Mouse (Mus musculus) MEL (cell line): ENCODE results near the gene Pitx1. TPM values are rescaled to one million over a fixed set of nuclear protein-coding genes. Genes with fewer than 3 reads are reported as not detected.

Experiments
- DNase-seq: peaks from one replicate; pipeline ENCODE4 v3.0.0; 2011; ENCODE audit warnings: low read depth, low spot score
- H3K27ac ChIP-seq: 2 replicates; pipeline ENCODE4 v1.5.1; 2012; ENCODE audit warnings: low read depth, mild to moderate bottlenecking, control low read depth, low read length, moderate library complexity; ENCODE audit not compliant: control insufficient read depth
- H3K27me3 ChIP-seq, 2 experiments: fragments of 150-350 bp in 1 of 2; sonication (generic) in 1 of 2; 2 replicates each; pipeline ENCODE4 v1.6.1; 2012; ENCODE audit warnings: low read length in 2 of 2, mild to moderate bottlenecking in 2 of 2, improper control_type of control experiment in 1 of 2, moderate library complexity in 1 of 2; ENCODE audit not compliant: insufficient read depth in 2 of 2, control insufficient read depth in 1 of 2
- H3K36me3 ChIP-seq, 2 experiments: 2 replicates each; pipeline ENCODE4 v1.6.1; 2012 to 2014; ENCODE audit warnings: low read length in 2 of 2, improper control_type of control experiment in 1 of 2, inconsistent platforms in 1 of 2, mild to moderate bottlenecking in 1 of 2; ENCODE audit not compliant: insufficient read depth in 2 of 2, control insufficient read depth in 1 of 2
- H3K4me1 ChIP-seq, 2 experiments: fragments of 150-350 bp in 1 of 2; sonication (generic) in 1 of 2; 2 replicates each; pipeline ENCODE4 v1.6.1; 2012; ENCODE audit warnings: low read length in 2 of 2, improper control_type of control experiment in 1 of 2, mild to moderate bottlenecking in 1 of 2; ENCODE audit not compliant: insufficient read depth in 2 of 2, control insufficient read depth in 1 of 2
- H3K4me3 ChIP-seq, 2 experiments: fragments of 150-350 bp in 1 of 2; sonication (generic) in 1 of 2; 2 replicates each; pipeline ENCODE4 v1.5.1; 2012; ENCODE audit warnings: low read depth in 2 of 2, low read length in 2 of 2, mild to moderate bottlenecking in 2 of 2, moderate library complexity in 2 of 2, control low read depth in 1 of 2, improper control_type of control experiment in 1 of 2; ENCODE audit not compliant: control insufficient read depth in 1 of 2, insufficient read depth in 1 of 2
- H3K79me2 ChIP-seq: 2 replicates; pipeline ENCODE4 v1.6.1; 2012; ENCODE audit warnings: mild to moderate bottlenecking, low read length, moderate library complexity; ENCODE audit not compliant: control insufficient read depth, poor library complexity, insufficient read depth
- H3K9ac ChIP-seq: 2 replicates; pipeline ENCODE4 v1.6.1; 2012; ENCODE audit warnings: low read depth, mild to moderate bottlenecking, control low read depth, low read length, moderate library complexity; ENCODE audit not compliant: control insufficient read depth, poor library complexity, severe bottlenecking
- H3K9me3 ChIP-seq: fragments of 150-350 bp; sonication (generic); replicated peaks from 2 replicates; pipeline ENCODE4 v1.6.1; 2012; ENCODE audit warnings: mild to moderate bottlenecking, low read length, improper control_type of control experiment, moderate library complexity; ENCODE audit not compliant: insufficient read depth
- BHLHE40 ChIP-seq: IDR thresholded peaks from 2 replicates; pipeline ENCODE4 v1.6.1; 2012; ENCODE audit warnings: low read depth, mild to moderate bottlenecking, inconsistent platforms, low read length, improper control_type of control experiment, borderline replicate concordance
- CTCF ChIP-seq, 3 experiments: IDR thresholded peaks in 2 of 3; conservative IDR thresholded peaks in 1 of 3; 2 replicates each; pipeline ENCODE4 v1.5.1; 2011 to 2012; ENCODE audit warnings: low read length in 3 of 3, low read depth in 2 of 3, mild to moderate bottlenecking in 2 of 3, improper control_type of control experiment in 1 of 3, inconsistent platforms in 1 of 3, mixed read lengths in 1 of 3, moderate library complexity in 1 of 3; ENCODE audit not compliant: control insufficient read depth in 1 of 3, insufficient read depth in 1 of 3, poor library complexity in 1 of 3, severe bottlenecking in 1 of 3
- JUND ChIP-seq: IDR thresholded peaks from 2 replicates; pipeline ENCODE4 v1.6.1; 2011; ENCODE audit warnings: low read depth, mild to moderate bottlenecking, improper control_type of control experiment, low read length
- MAX ChIP-seq: IDR thresholded peaks from 2 replicates; pipeline ENCODE4 v1.6.1; 2011; ENCODE audit warnings: low read length, improper control_type of control experiment
- MYC ChIP-seq: IDR thresholded peaks from 2 replicates; pipeline ENCODE4 v1.6.1; 2011; ENCODE audit warnings: low read depth, mild to moderate bottlenecking, low read length, improper control_type of control experiment, moderate library complexity
- NRF1 ChIP-seq: IDR thresholded peaks from 2 replicates; pipeline ENCODE4 v1.6.1; 2014; ENCODE audit warnings: low read depth, mild to moderate bottlenecking, inconsistent platforms, low read length, improper control_type of control experiment, moderate library complexity; ENCODE audit not compliant: poor library complexity, insufficient read depth, severe bottlenecking
- POLR2AphosphoS2 ChIP-seq: IDR thresholded peaks from 2 replicates; pipeline ENCODE4 v1.6.1; 2011; ENCODE audit warnings: low read length, improper control_type of control experiment
- POLR2AphosphoS5 ChIP-seq: IDR thresholded peaks from 2 replicates; pipeline ENCODE4 v1.6.1; 2012; ENCODE audit warnings: low read depth, borderline replicate concordance, mild to moderate bottlenecking, inconsistent platforms, low read length, moderate library complexity, mixed read lengths
- RCOR1 ChIP-seq: IDR thresholded peaks from 2 replicates; pipeline ENCODE4 v1.6.1; 2012; ENCODE audit warnings: low read depth, mild to moderate bottlenecking, inconsistent platforms, low read length, improper control_type of control experiment
- SIN3A ChIP-seq: IDR thresholded peaks from 2 replicates; pipeline ENCODE4 v1.6.1; 2012; ENCODE audit warnings: low read length, improper control_type of control experiment, inconsistent platforms
- TBP ChIP-seq: IDR thresholded peaks from 2 replicates; pipeline ENCODE4 v1.8.0; 2011; ENCODE audit warnings: low read depth, low read length, improper control_type of control experiment
- TCF12 ChIP-seq: IDR thresholded peaks from 2 replicates; pipeline ENCODE4 v1.6.1; 2014; ENCODE audit warnings: low read depth, mild to moderate bottlenecking, inconsistent platforms, low read length, improper control_type of control experiment, moderate library complexity
- ZC3H11A ChIP-seq: IDR thresholded peaks from 2 replicates; pipeline ENCODE4 v1.6.1; 2012; ENCODE audit warnings: low read depth, mild to moderate bottlenecking, inconsistent platforms, low read length, improper control_type of control experiment
- ZKSCAN1 ChIP-seq: IDR thresholded peaks from 2 replicates; pipeline ENCODE4 v1.6.1; 2012; ENCODE audit warnings: low read depth, mild to moderate bottlenecking, inconsistent platforms, low read length, improper control_type of control experiment, moderate library complexity
- ZNF384 ChIP-seq: IDR thresholded peaks from 2 replicates; pipeline ENCODE4 v1.6.1; 2012; ENCODE audit warnings: low read depth, mild to moderate bottlenecking, inconsistent platforms, low read length, improper control_type of control experiment
- polyA plus RNA-seq, 2 experiments: library from polyadenylated mRNA; stranded (reverse) in 1 of 2; unstranded in 1 of 2; fragments of >175 nt in 1 of 2; fragments of >200 nt in 1 of 2; gene quantifications; 2 replicates each; pipeline versions ENCODE4 v1.2.1 to v1.2.4; 2012; ENCODE audit warnings: low replicate concordance in 2 of 2, low read depth in 1 of 2; ENCODE audit not compliant: insufficient read length in 2 of 2, insufficient read depth in 1 of 2, missing spikeins in 1 of 2
- total RNA-seq: library from RNA; depleted of rRNA; stranded (reverse); fragments of 300-350 nt; gene quantifications from 2 replicates; pipeline ENCODE4 v1.2.3, GENCODE M21; 2012; rRNA removed

Pitx1 gene
- total RNA-seq (not detected in 2 replicates), polyA plus RNA-seq (not detected)

DNA sequence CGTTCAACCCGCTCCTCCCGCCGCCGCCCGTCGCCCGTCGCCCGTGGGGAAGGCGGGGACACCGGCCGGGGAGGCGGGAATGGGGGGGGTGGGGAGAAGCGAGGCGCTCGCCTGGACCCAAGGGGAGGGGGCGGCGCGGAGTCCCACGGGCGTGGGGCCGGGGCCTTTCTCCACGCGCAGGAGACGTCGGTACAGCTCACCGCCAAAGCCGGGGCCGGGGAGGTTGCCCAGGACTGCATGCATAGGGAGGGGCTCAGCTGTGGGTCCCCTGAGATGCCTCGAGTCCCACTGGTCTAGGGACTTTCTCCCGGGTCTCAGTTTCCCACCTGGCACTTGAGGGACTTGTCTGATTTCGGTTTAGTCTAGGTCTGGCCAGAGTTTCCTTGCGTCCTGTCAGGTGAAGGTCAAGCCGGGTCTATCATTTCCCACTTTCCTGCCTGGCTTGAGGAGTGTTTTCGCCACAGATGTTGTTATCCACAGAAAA lies at the start of gene Pitx1:
Gene Pitx1 (minus strand): TSS at position 51 of the 484 bp plus-strand sequence.
- no peak for TF ChIP-seq BHLHE40
- TF ChIP-seq CTCF (IDR thresholded peaks at IDR 0.05 in 2 of 3, conservative IDR thresholded peaks at IDR 0.05 in 1 of 3; ENCODE audit: control insufficient read depth in 1 of 3, insufficient read depth in 1 of 3, low read depth in 2 of 3, low read length in 3 of 3, poor library complexity in 1 of 3, severe bottlenecking in 1 of 3) = no peak
- no peak for TF ChIP-seq JUND
- no peak for TF ChIP-seq MYC
- TF ChIP-seq POLR2AphosphoS5 = no peak
- TF ChIP-seq RCOR1 = no peak
- TF ChIP-seq ZC3H11A = no peak
- no peak for TF ChIP-seq NRF1
- no peak for TF ChIP-seq MAX
- no peak for TF ChIP-seq ZNF384
- no peak for TF ChIP-seq SIN3A
- TF ChIP-seq ZKSCAN1 = no peak
- TF ChIP-seq, all 39 proteins: peak for 0
- H3K4me3 ChIP-seq = no peak within 1 kb of the TSS
- no peaks in the 10 kb centered on the region for H3K27me3 ChIP-seq

DNA sequence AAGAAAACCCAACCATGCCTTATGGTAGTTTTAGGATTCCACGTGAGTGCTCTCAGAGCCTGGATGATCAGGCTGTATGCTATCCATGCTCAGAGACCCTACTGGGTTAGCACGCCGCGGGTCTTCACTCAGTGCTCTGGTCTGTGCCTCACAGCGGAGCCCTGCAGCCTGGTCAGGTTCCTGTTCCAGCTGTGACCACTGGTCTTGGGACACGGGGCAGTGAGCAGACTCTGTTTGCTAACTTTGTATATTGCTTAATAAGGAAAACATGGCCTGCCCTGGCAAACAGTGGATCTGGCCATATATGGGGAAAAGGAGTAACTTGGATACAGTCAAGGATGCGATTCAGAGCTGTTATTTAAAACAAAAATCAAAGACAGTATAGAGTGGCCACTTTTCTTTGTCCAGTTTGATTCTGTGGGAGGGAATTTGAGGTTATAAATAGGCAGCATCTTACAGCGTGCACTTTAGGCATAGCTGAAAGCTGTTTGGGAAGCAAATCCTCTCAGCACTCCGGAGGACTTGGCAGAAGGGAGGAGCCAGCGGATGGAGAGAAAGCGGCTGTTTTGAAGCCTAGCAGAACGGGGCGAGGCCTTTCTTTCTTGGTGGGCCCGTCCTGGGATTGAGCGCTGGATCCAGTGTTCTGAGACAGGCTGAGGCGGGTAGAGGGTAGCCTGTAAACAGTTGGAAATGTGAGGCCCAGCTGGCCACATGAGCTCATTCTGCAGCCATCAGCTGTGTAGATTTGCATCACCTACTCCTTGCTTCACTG lies 45.6 kb upstream of the Pitx1 start:
- no peak overlapping the region for H3K9ac ChIP-seq
- no peaks in the 10 kb centered on the region for H3K79me2 ChIP-seq
- no peaks in the 10 kb centered on the region for H3K9me3 ChIP-seq
- TF ChIP-seq TCF12 (no peak), POLR2AphosphoS2 (no peak), TBP (no peak), ZKSCAN1 (no peak)
- TF ChIP-seq, all 39 proteins: peak for 0
- H3K36me3 ChIP-seq = no peaks in the 10 kb centered on the region
- no peak overlapping the region for H3K4me3 ChIP-seq
- no peaks in the 10 kb centered on the region for H3K27me3 ChIP-seq
- H3K27ac ChIP-seq = no peak overlapping the region
- H3K4me1 ChIP-seq = no peaks in the 10 kb centered on the region
- no peak for DNase-seq

More for the DNA sequence above, at the start of gene Pitx1:
- Histone ChIP-seq H3K79me2 (no peaks in the 10 kb centered on the region), H3K9ac (no peak within 1 kb of the TSS), H3K4me1 (no peaks in the 10 kb centered on the region), H3K36me3 (no peaks in the 10 kb centered on the region), H3K27ac (no peak within 1 kb of the TSS), H3K9me3 (no peaks in the 10 kb centered on the region)
- DNase-seq = no peak
